Mouse (Mus musculus) ES-E14 (cell line): ENCODE results near the gene Grap2. TPM values are rescaled to one million over a fixed set of nuclear protein-coding genes. Genes with fewer than 3 reads are reported as not detected.
A peak's percentile ranks its signal among the peaks of the same experiment; 100 is the strongest.

ENCODE experiments used
- DNase-seq: peaks from one replicate; pipeline ENCODE4 v3.0.0-alpha.2; 2013; ENCODE audit warnings: low read depth, low spot score
- H3K27ac ChIP-seq: 2 replicates; pipeline ENCODE4 v1.5.1; 2012; ENCODE audit warnings: low read depth, mild to moderate bottlenecking, low read length, moderate library complexity, mixed read lengths; ENCODE audit not compliant: poor library complexity, insufficient read depth, severe bottlenecking
- H3K36me3 ChIP-seq: 2 replicates; pipeline ENCODE4 v1.6.1; 2012; ENCODE audit warnings: mild to moderate bottlenecking, low read length, moderate library complexity, mixed read lengths; ENCODE audit not compliant: control insufficient read depth, poor library complexity, insufficient read depth, severe bottlenecking
- H3K4me1 ChIP-seq, 2 experiments: fragments of 150-350 bp in 1 of 2; sonication (generic) in 1 of 2; 2 replicates each; pipeline ENCODE4 v1.6.1; 2012; ENCODE audit warnings: low read length in 2 of 2, mild to moderate bottlenecking in 1 of 2, mixed read lengths in 1 of 2; ENCODE audit not compliant: control insufficient read depth in 2 of 2, insufficient read depth in 2 of 2, poor library complexity in 1 of 2
- H3K4me3 ChIP-seq, 2 experiments: fragments of 150-350 bp in 1 of 2; sonication (generic) in 1 of 2; 2 replicates each; pipeline ENCODE4 v1.5.1; 2012; ENCODE audit warnings: low read length in 2 of 2, low read depth in 1 of 2, mild to moderate bottlenecking in 1 of 2, mixed read lengths in 1 of 2; ENCODE audit not compliant: insufficient read depth in 1 of 2, poor library complexity in 1 of 2, severe bottlenecking in 1 of 2
- H3K9ac ChIP-seq: 2 replicates; pipeline ENCODE4 v1.6.1; 2012; ENCODE audit warnings: low read depth, mild to moderate bottlenecking, low read length, mixed read lengths; ENCODE audit not compliant: poor library complexity, insufficient read depth, severe bottlenecking
- H3K9me3 ChIP-seq: fragments of 150-350 bp; sonication (generic); 2 replicates; pipeline ENCODE4 v1.6.1; 2012; ENCODE audit warnings: low read depth, mild to moderate bottlenecking, low read length; ENCODE audit not compliant: control insufficient read depth, insufficient read depth
- CHD2 ChIP-seq: IDR thresholded peaks from 2 replicates; pipeline ENCODE4 v1.6.1; 2014; ENCODE audit warnings: mild to moderate bottlenecking, low read depth, low read length, inconsistent platforms
- HCFC1 ChIP-seq: IDR thresholded peaks from 2 replicates; pipeline ENCODE4 v1.6.1; 2012; ENCODE audit warnings: low read length, inconsistent platforms, borderline replicate concordance; ENCODE audit not compliant: insufficient read depth
- MAFK ChIP-seq: IDR thresholded peaks from 2 replicates; pipeline ENCODE4 v1.6.1; 2014; ENCODE audit warnings: mild to moderate bottlenecking, low read depth, low read length, inconsistent platforms; ENCODE audit not compliant: insufficient read depth
- ZC3H11A ChIP-seq: IDR thresholded peaks from 2 replicates; pipeline ENCODE4 v1.6.1; 2012; ENCODE audit warnings: low read depth, mild to moderate bottlenecking, inconsistent platforms, low read length, borderline replicate concordance
- ZNF384 ChIP-seq: IDR thresholded peaks from 2 replicates; pipeline ENCODE4 v1.6.1; 2012; ENCODE audit warnings: low read depth, low read length, inconsistent platforms
- in situ Hi-C, 2 experiments: fragments of 600-800 bp; cut with MboI; formaldehyde crosslinking; loops; one replicate each; pipeline ENCODE4 v1.15.1; 2025; ENCODE audit warnings: low sequenced_read_pairs in 2 of 2, inconsistent platforms in 1 of 2; ENCODE audit not compliant: unreplicated experiment in 2 of 2
- total RNA-seq: library from RNA; depleted of rRNA; stranded (reverse); fragments of 300-350 nt; gene quantifications from 2 replicates; pipeline ENCODE4 v1.2.3, GENCODE M21; 2012; rRNA removed

The Grap2 gene
- total RNA-seq, 1 experiment: 0.45 TPM

GRCm38 (mm10) chr15:80688536-80688935 is 116.1 kb downstream of the Grap2 start:
- H3K4me1 ChIP-seq: no peaks in the 10 kb centered on the region
- H3K4me3 ChIP-seq: no peak overlapping the region
- no peak overlapping the region for H3K27ac ChIP-seq
- no peak for DNase-seq
- no peaks in the 10 kb centered on the region for H3K9me3 ChIP-seq
- TF ChIP-seq HCFC1 (no peak), MAFK (no peak), ZC3H11A (no peak), ZNF384 (no peak), CHD2 (no peak)
- in situ Hi-C loops: no loop called here
- H3K9ac ChIP-seq: no peak overlapping the region
- no peaks in the 10 kb centered on the region for H3K36me3 ChIP-seq

GRCm38 (mm10) chr15:80693492-80693891 is 121.1 kb downstream of the Grap2 start:
- no peak for DNase-seq

GRCm38 (mm10) chr15:80694125-80694910 is 121.9 kb downstream of the Grap2 start:
- no peak overlapping the region for H3K9ac ChIP-seq
- in situ Hi-C loops: no loop called here
- H3K4me1 ChIP-seq: peaks cover 0 to 4% of the 10 kb centered on the region in 2 experiments; a peak in 1 of 4 replicates
- H3K36me3 ChIP-seq: no peaks in the 10 kb centered on the region
- H3K27ac ChIP-seq: no peak overlapping the region
- no peak overlapping the region for H3K4me3 ChIP-seq
- peak; percentile 50 for DNase-seq
- TF ChIP-seq ZNF384: no peak
- no peak for TF ChIP-seq MAFK
- peak; percentile 75; the same call in 1 of the 2 replicates for TF ChIP-seq ZC3H11A
- no peak for TF ChIP-seq CHD2
- no peak for TF ChIP-seq HCFC1
- H3K9me3 ChIP-seq: no peaks in the 10 kb centered on the region

More at GRCm38 (mm10) chr15:80693492-80693891, 121.1 kb downstream of the Grap2 start:
- no peaks in the 10 kb centered on the region for H3K9me3 ChIP-seq
- in situ Hi-C loops: no loop called here
- TF ChIP-seq HCFC1: no peak
- TF ChIP-seq CHD2: no peak
- TF ChIP-seq ZNF384: no peak
- no peak for TF ChIP-seq ZC3H11A
- TF ChIP-seq MAFK: no peak
- H3K9ac ChIP-seq: no peak overlapping the region
- no peak overlapping the region for H3K4me3 ChIP-seq
- H3K4me1 ChIP-seq: peaks cover 0 to 4% of the 10 kb centered on the region in 2 experiments; a peak in 1 of 4 replicates
- no peak overlapping the region for H3K27ac ChIP-seq
- no peaks in the 10 kb centered on the region for H3K36me3 ChIP-seq

GRCm38 (mm10) chr15:80697564-80697963 is 125.2 kb downstream of the Grap2 start:
- no peaks in the 10 kb centered on the region for H3K36me3 ChIP-seq
- peaks cover 0 to 4% of the 10 kb centered on the region in 2 experiments; a peak in 1 of 4 replicates for H3K4me1 ChIP-seq
- no peaks in the 10 kb centered on the region for H3K9me3 ChIP-seq
- in situ Hi-C loops: no loop called here
- no peak overlapping the region for H3K9ac ChIP-seq
- no peak for DNase-seq
- H3K27ac ChIP-seq: no peak overlapping the region
- TF ChIP-seq CHD2 (no peak), HCFC1 (no peak), ZC3H11A (no peak), ZNF384 (no peak), MAFK (no peak)
- no peak overlapping the region for H3K4me3 ChIP-seq

DNA sequence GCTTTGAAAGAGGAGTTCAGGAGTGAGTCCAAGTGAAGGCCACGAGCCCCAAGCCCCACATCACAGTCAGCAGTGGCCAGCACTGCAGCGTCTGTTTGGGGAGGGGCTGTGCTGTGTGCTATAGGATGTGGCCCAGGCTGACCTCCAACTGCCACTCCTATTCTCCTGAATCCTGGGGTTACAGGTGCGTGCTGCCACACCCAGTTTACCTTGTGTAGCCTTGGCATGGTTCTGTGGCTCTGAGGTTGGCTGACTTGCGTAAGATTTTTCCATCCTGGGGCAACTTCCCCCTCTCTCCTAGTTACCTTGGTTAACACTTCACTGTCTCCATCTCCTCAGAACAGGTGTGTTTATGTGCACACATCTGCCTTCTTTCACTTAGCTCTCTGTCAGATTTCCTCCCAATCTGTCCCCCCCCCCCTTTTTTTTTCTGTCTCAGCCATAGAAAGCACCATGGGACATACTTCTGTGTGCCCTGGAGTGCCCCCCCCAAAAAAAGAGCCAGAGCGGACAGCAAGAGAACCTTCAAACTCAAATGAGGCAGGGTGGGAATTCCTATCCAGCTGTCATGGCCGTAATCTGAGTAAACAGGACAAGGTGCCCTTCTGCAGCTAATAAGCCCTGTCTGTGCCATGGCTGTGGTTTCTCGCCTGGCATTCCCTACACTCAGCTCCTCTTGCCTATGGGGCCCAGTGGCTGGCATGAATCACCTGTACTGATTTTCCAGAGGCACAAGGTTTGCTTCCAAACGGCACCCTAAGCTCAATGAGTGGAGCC is 129.3 kb downstream of the Grap2 start:
- no peak for DNase-seq
- in situ Hi-C loops: loop anchor here (5.0 to 10.0 kb wide), 2 partner anchors 434 to 437 kb away; partner anchors contain the start of gene Rps19bp1 (in 1 of the 2)
- H3K9me3 ChIP-seq: no peaks in the 10 kb centered on the region
- TF ChIP-seq CHD2: no peak
- TF ChIP-seq HCFC1: no peak
- TF ChIP-seq MAFK: no peak
- H3K4me3 ChIP-seq: no peak overlapping the region
- H3K4me1 ChIP-seq: peaks cover 0 to 7% of the 10 kb centered on the region in 2 experiments; a peak in 2 of 4 replicates
- no peak overlapping the region for H3K9ac ChIP-seq
- no peaks in the 10 kb centered on the region for H3K36me3 ChIP-seq
- no peak overlapping the region for H3K27ac ChIP-seq

Other genes with a start within 250 kb of the Grap2 start
- gene Enthd1, start 7.4 kb upstream of the Grap2 start, total RNA-seq: 0.49 TPM in 1 of 2 replicates, not detected in the other
- 0.58 and 1.0 TPM in 2 replicates for gene Fam83f, start 99.3 kb downstream of the Grap2 start, total RNA-seq
- 29.5 and 37.0 TPM in 2 replicates for gene Tnrc6b, start 138.7 kb downstream of the Grap2 start, total RNA-seq